Mouse (Mus musculus) stomach, postnatal 0 days (tissue): ENCODE results near the gene Snx12. TPM values are rescaled to one million over a fixed set of nuclear protein-coding genes. Genes with fewer than 3 reads are reported as not detected.

ENCODE experiments used
- ATAC-seq: fragments of 200-750 bp; cut with Nextera tagmentation; 2 replicates; pipeline ENCODE4 v1.8.0; 2017; ENCODE audit not compliant: low FRiP score, low TSS enrichment
- DNase-seq: peaks from one replicate; pipeline ENCODE4 v3.0.0-alpha.2; 2016; ENCODE audit warnings: low spot score
- H3K27ac ChIP-seq: fragments of 300-500 bp; sonication (generic); replicated peaks from 2 replicates; pipeline ENCODE4 v1.5.1; 2014; ENCODE audit warnings: mild to moderate bottlenecking, control low read depth
- H3K27me3 ChIP-seq: fragments of 300-500 bp; sonication (generic); 2 replicates; pipeline ENCODE4 v1.6.1; 2014; ENCODE audit warnings: low read length; ENCODE audit not compliant: control insufficient read depth, insufficient read depth
- H3K36me3 ChIP-seq: fragments of 300-500 bp; sonication (generic); 2 replicates; pipeline ENCODE4 v1.6.1; 2014; ENCODE audit warnings: low read length, mixed read lengths; ENCODE audit not compliant: control insufficient read depth, insufficient read depth
- H3K4me1 ChIP-seq: fragments of 300-500 bp; sonication (generic); replicated peaks from 2 replicates; pipeline ENCODE4 v1.6.1; 2014; ENCODE audit warnings: antibody characterized with exemption; ENCODE audit not compliant: control insufficient read depth, insufficient read depth
- H3K4me2 ChIP-seq: fragments of 300-500 bp; sonication (generic); replicated peaks from 2 replicates; pipeline ENCODE4 v1.6.1; 2014; ENCODE audit warnings: low read depth, mild to moderate bottlenecking, control low read depth, moderate library complexity
- H3K4me3 ChIP-seq: fragments of 300-500 bp; sonication (generic); 2 replicates; pipeline ENCODE4 v1.5.1; 2014; ENCODE audit warnings: low read depth, low read length, control low read depth
- H3K9ac ChIP-seq: fragments of 300-500 bp; sonication (generic); 2 replicates; pipeline ENCODE4 v1.6.1; 2014; ENCODE audit warnings: mild to moderate bottlenecking, low read length, control low read depth, mixed read lengths
- H3K9me3 ChIP-seq: fragments of 300-500 bp; sonication (generic); 2 replicates; pipeline ENCODE4 v1.6.1; 2016; ENCODE audit warnings: low read length; ENCODE audit not compliant: control insufficient read depth
- CTCF ChIP-seq: IDR thresholded peaks from 2 replicates; pipeline ENCODE4 v1.5.1; 2016; ENCODE audit warnings: antibody characterized with exemption, low read depth, mild to moderate bottlenecking, moderate library complexity
- EP300 ChIP-seq: optimal IDR thresholded peaks from 2 replicates; pipeline ENCODE3; 2016; ENCODE audit warnings: antibody characterized with exemption
- whole genome bisulfite sequencing: fragments of 180-500 bp; shearing (Covaris S2); extraction: QIAGEN DNeasy Blood & Tissue Kit; methylation state at CpG from one replicate; pipeline ENCODE4 v1.1.7; 2014; 5-methylcytosine and 5-hydroxymethylcytosine counted together
- polyA plus RNA-seq: library from polyadenylated mRNA; unstranded; fragments of >200 nt; fragmentation: Nextera tagmentation; extraction: Ambion mirVana; gene quantifications from 2 replicates; pipeline ENCODE4 v1.2.1, GENCODE M21; 2015

Gene Snx12
- polyA plus RNA-seq = 35.7 and 40.0 TPM in 2 replicates

- no peaks in the 10 kb centered on the region for H3K36me3 ChIP-seq
- TF ChIP-seq EP300 = no peak
- no peak for TF ChIP-seq CTCF
- ATAC-seq (peak; percentile 95), DNase-seq (peak; percentile 83)
- H3K9ac ChIP-seq = peak within 1 kb of the TSS; percentile 61
- H3K4me2 ChIP-seq = peak within 1 kb of the TSS; percentile 53
- H3K4me1 ChIP-seq = no peaks in the 10 kb centered on the region
- no peaks in the 10 kb centered on the region for H3K9me3 ChIP-seq
- WGBS = 8% methylated on average over 55 of the region's 55 CpGs
- H3K27me3 ChIP-seq = no peaks in the 10 kb centered on the region
- H3K27ac ChIP-seq = peak within 1 kb of the TSS; percentile 73; the same call in 1 of the 2 replicates
- H3K4me3 ChIP-seq = peak within 1 kb of the TSS; percentile 52
Observed at GRCm38 (mm10) chrX:101221834-101222795, at the start of gene Snx12. Snx12 (minus strand) TSS chrX:101222563.

GRCm38 (mm10) chrX:101268755-101269124, 46.4 kb upstream of the Snx12 start, which contains the start of gene Gm20489:
Gm20489 (minus strand) TSS chrX:101269023.
- Histone ChIP-seq H3K4me3 (no peak within 1 kb of the TSS), H3K9me3 (no peaks in the 10 kb centered on the region), H3K27me3 (no peaks in the 10 kb centered on the region), H3K4me2 (no peak within 1 kb of the TSS), H3K36me3 (no peaks in the 10 kb centered on the region), H3K27ac (no peak within 1 kb of the TSS), H3K9ac (no peak within 1 kb of the TSS), H3K4me1 (no peaks in the 10 kb centered on the region)
- WGBS = 41% methylated on average over 3 of the region's 3 CpGs
- ATAC-seq (no peak), DNase-seq (no peak)
- TF ChIP-seq CTCF (no peak), EP300 (no peak)

- Histone ChIP-seq H3K27me3 (no peaks in the 10 kb centered on the region), H3K27ac (no peak within 1 kb of the TSS), H3K9me3 (no peaks in the 10 kb centered on the region), H3K4me2 (no peak within 1 kb of the TSS), H3K36me3 (no peaks in the 10 kb centered on the region), H3K9ac (no peak within 1 kb of the TSS), H3K4me3 (no peak within 1 kb of the TSS), H3K4me1 (no peaks in the 10 kb centered on the region)
- DNase-seq (no peak), ATAC-seq (no peak)
- 47% methylated on average over 5 of the region's 5 CpGs for WGBS
- TF ChIP-seq EP300 (no peak), CTCF (no peak)
Observed at GRCm38 (mm10) chrX:101268025-101268754, 45.8 kb upstream of the Snx12 start, which contains the start of gene Il2rg. Il2rg (minus strand) TSS chrX:101268255.

DNA sequence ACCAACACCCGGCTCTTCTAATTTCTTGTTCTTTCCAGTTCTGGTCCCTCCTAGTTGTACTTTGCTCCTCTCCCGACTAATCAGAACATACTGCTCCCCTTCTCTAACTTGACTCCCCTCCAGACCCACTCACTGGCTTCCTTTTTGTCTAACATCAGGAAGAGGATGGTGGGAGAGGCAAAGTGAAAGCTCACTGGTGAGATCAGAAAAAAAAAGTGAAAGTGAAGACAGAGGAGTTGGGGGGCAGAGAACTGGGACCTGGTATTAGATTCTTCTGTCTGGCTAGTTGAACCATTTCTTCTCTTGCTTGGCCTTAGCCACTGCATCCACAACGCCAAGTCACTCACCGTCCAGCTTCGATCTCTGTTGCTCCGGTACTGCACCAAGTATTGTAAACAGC, 44.3 kb upstream of the Snx12 start:
- Histone ChIP-seq H3K27ac (no peak overlapping the region), H3K4me3 (no peak overlapping the region), H3K36me3 (no peaks in the 10 kb centered on the region), H3K4me1 (no peaks in the 10 kb centered on the region), H3K9me3 (no peaks in the 10 kb centered on the region), H3K4me2 (no peak overlapping the region), H3K27me3 (no peaks in the 10 kb centered on the region), H3K9ac (no peak overlapping the region)
- TF ChIP-seq CTCF (no peak), EP300 (no peak)
- ATAC-seq (no peak), DNase-seq (no peak)
- WGBS = 90% methylated on average over 6 of the region's 6 CpGs

GRCm38 (mm10) chrX:101263892-101264291, 41.5 kb upstream of the Snx12 start, which contains the start of gene Gm614:
Gm614 (minus strand) TSS chrX:101263992.
- ATAC-seq (no peak), DNase-seq (no peak)
- Histone ChIP-seq H3K9ac (no peak within 1 kb of the TSS), H3K27ac (no peak within 1 kb of the TSS), H3K27me3 (no peaks in the 10 kb centered on the region), H3K4me2 (no peak within 1 kb of the TSS), H3K4me1 (no peaks in the 10 kb centered on the region), H3K4me3 (no peak within 1 kb of the TSS), H3K9me3 (no peaks in the 10 kb centered on the region), H3K36me3 (no peaks in the 10 kb centered on the region)
- 100% methylated on average over 1 of the region's 1 CpGs for WGBS
- TF ChIP-seq EP300 (no peak), CTCF (no peak)
